Mouse (Mus musculus) hindbrain, embryonic 11.5 days (tissue): ENCODE results near the gene Ccdc188. TPM values are rescaled to one million over a fixed set of nuclear protein-coding genes. Genes with fewer than 3 reads are reported as not detected.

Experiments used
- ATAC-seq: fragments of 200-750 bp; cut with Nextera tagmentation; 2 replicates; pipeline ENCODE4 v1.8.0; 2017; ENCODE audit warnings: mild to moderate bottlenecking, moderate TSS enrichment, moderate library complexity; ENCODE audit not compliant: low FRiP score
- DNase-seq: peaks from one replicate; pipeline ENCODE4 v3.0.0-alpha.2; 2015; ENCODE audit warnings: low spot score
- H3K27ac ChIP-seq: fragments of 300-500 bp; sonication (generic); 2 replicates; pipeline ENCODE4 v1.5.1; 2014; ENCODE audit warnings: mild to moderate bottlenecking, low read depth, low read length
- H3K27me3 ChIP-seq: fragments of 300-500 bp; sonication (generic); 2 replicates; pipeline ENCODE4 v1.6.1; 2014; ENCODE audit warnings: mild to moderate bottlenecking, low read length, moderate library complexity, mixed read lengths; ENCODE audit not compliant: control insufficient read depth, insufficient read depth
- H3K36me3 ChIP-seq: fragments of 300-500 bp; sonication (generic); 2 replicates; pipeline ENCODE4 v1.6.1; 2014; ENCODE audit warnings: mild to moderate bottlenecking, low read length, moderate library complexity, mixed read lengths; ENCODE audit not compliant: control insufficient read depth, insufficient read depth
- H3K4me1 ChIP-seq: fragments of 300-500 bp; sonication (generic); replicated peaks from 2 replicates; pipeline ENCODE4 v1.6.1; 2014; ENCODE audit warnings: low read length, mixed read lengths; ENCODE audit not compliant: control insufficient read depth, insufficient read depth
- H3K4me2 ChIP-seq: fragments of 300-500 bp; sonication (generic); replicated peaks from 2 replicates; pipeline ENCODE4 v1.6.1; 2014; ENCODE audit warnings: mild to moderate bottlenecking, low read depth, low read length
- H3K4me3 ChIP-seq: fragments of 300-500 bp; sonication (generic); 2 replicates; pipeline ENCODE4 v1.5.1; 2014; ENCODE audit warnings: low read depth, low read length
- H3K9ac ChIP-seq: fragments of 300-500 bp; sonication (generic); 2 replicates; pipeline ENCODE4 v1.6.1; 2014; ENCODE audit warnings: low read depth, low read length
- H3K9me3 ChIP-seq: fragments of 300-500 bp; sonication (generic); 2 replicates; pipeline ENCODE4 v1.6.1; 2016; ENCODE audit warnings: low read length; ENCODE audit not compliant: control insufficient read depth
- WGBS: fragments of 180-500 bp; shearing (Covaris S2); extraction: QIAGEN DNeasy Blood & Tissue Kit; methylation state at CpG from one replicate; pipeline ENCODE4 v1.1.7; 2014; 5-methylcytosine and 5-hydroxymethylcytosine counted together
- polyA plus RNA-seq: library from polyadenylated mRNA; unstranded; fragments of >200 nt; fragmentation: Nextera tagmentation; extraction: Ambion mirVana; gene quantifications from 2 replicates; pipeline ENCODE4 v1.2.1, GENCODE M21; 2014

Gene Ccdc188
- polyA plus RNA-seq, 1 experiment from 2014 or later = not detected

- peaks cover 16% of the 10 kb centered on the region for H3K4me1 ChIP-seq
- WGBS = 46% methylated on average over 10 of the region's 10 CpGs
- H3K9me3 ChIP-seq = no peaks in the 10 kb centered on the region
- no peak overlapping the region for H3K27ac ChIP-seq
- no peaks in the 10 kb centered on the region for H3K27me3 ChIP-seq
- no peak overlapping the region for H3K9ac ChIP-seq
- ATAC-seq = no peak
- peak; percentile 93 for DNase-seq
- no peak overlapping the region for H3K4me3 ChIP-seq
- no peak overlapping the region for H3K4me2 ChIP-seq
- no peaks in the 10 kb centered on the region for H3K36me3 ChIP-seq
These were observed 6.1 kb upstream of the Ccdc188 start for GRCm38 (mm10) chr16:18211417-18212171.

GRCm38 (mm10) chr16:18213689-18214088 lies 4.0 kb upstream of the Ccdc188 start:
- H3K4me2 ChIP-seq = peak overlapping the region; percentile 38
- DNase-seq = peak; percentile 97
- H3K27me3 ChIP-seq = no peaks in the 10 kb centered on the region
- H3K36me3 ChIP-seq = no peaks in the 10 kb centered on the region
- H3K27ac ChIP-seq = peak overlapping the region; percentile 69
- peaks cover 16% of the 10 kb centered on the region for H3K4me1 ChIP-seq
- H3K9me3 ChIP-seq = no peaks in the 10 kb centered on the region
- WGBS = 25% methylated on average over 6 of the region's 6 CpGs
- H3K9ac ChIP-seq = peak overlapping the region; percentile 42; the same call in 1 of the 2 replicates
- peak overlapping the region; percentile 16 for H3K4me3 ChIP-seq
- peak; percentile 94 for ATAC-seq

GRCm38 (mm10) chr16:18214858-18215257 lies 2.8 kb upstream of the Ccdc188 start:
- H3K9ac ChIP-seq = 0 out of 2 replicates have a peak overlapping the region, but pooled peaks have one; percentile 12
- H3K27ac ChIP-seq = peak overlapping the region; percentile 69; the same call in 1 of the 2 replicates
- no peaks in the 10 kb centered on the region for H3K27me3 ChIP-seq
- DNase-seq = no peak
- H3K36me3 ChIP-seq = no peaks in the 10 kb centered on the region
- H3K4me2 ChIP-seq = peak overlapping the region; percentile 38
- no peaks in the 10 kb centered on the region for H3K9me3 ChIP-seq
- H3K4me3 ChIP-seq = peak overlapping the region; percentile 16; the same call in 1 of the 2 replicates
- H3K4me1 ChIP-seq = peaks cover 18% of the 10 kb centered on the region
- ATAC-seq = no peak
- WGBS = 78% methylated on average over 7 of the region's 7 CpGs

- 79% methylated on average over 9 of the region's 9 CpGs for WGBS
- Histone ChIP-seq H3K9me3 (no peaks in the 10 kb centered on the region), H3K4me1 (peaks cover 16% of the 10 kb centered on the region), H3K4me2 (no peak overlapping the region), H3K36me3 (0 out of 2 replicates have a peak, but pooled peaks cover 2% of the 10 kb centered on the region), H3K4me3 (no peak overlapping the region), H3K27ac (no peak overlapping the region), H3K9ac (no peak overlapping the region), H3K27me3 (no peaks in the 10 kb centered on the region)
- ATAC-seq (no peak), DNase-seq (no peak)
These were observed 909 bp downstream of the Ccdc188 start for GRCm38 (mm10) chr16:18218580-18218996.

- Histone ChIP-seq H3K9ac (peak overlapping the region; percentile 16; the same call in 1 of the 2 replicates), H3K27ac (no peak overlapping the region), H3K4me3 (no peak overlapping the region), H3K27me3 (no peaks in the 10 kb centered on the region), H3K36me3 (0 out of 2 replicates have a peak, but pooled peaks cover 6% of the 10 kb centered on the region), H3K9me3 (no peaks in the 10 kb centered on the region), H3K4me2 (no peak overlapping the region), H3K4me1 (peaks cover 7% of the 10 kb centered on the region; the same call in 1 of the 2 replicates)
- ATAC-seq (peak; percentile 47; the same call in 1 of the 2 replicates), DNase-seq (no peak)
- WGBS = 57% methylated on average over 8 of the region's 8 CpGs
These were observed 2.3 kb downstream of the Ccdc188 start for GRCm38 (mm10) chr16:18220001-18220400.

- H3K4me1 ChIP-seq = peaks cover 7% of the 10 kb centered on the region; the same call in 1 of the 2 replicates
- H3K27ac ChIP-seq = no peak overlapping the region
- WGBS = 89% methylated on average over 6 of the region's 6 CpGs
- H3K4me3 ChIP-seq = no peak overlapping the region
- H3K9me3 ChIP-seq = no peaks in the 10 kb centered on the region
- H3K36me3 ChIP-seq = 0 out of 2 replicates have a peak, but pooled peaks cover 9% of the 10 kb centered on the region
- no peak overlapping the region for H3K4me2 ChIP-seq
- no peak overlapping the region for H3K9ac ChIP-seq
- ATAC-seq (no peak), DNase-seq (no peak)
- H3K27me3 ChIP-seq = no peaks in the 10 kb centered on the region
These were observed 3.3 kb downstream of the Ccdc188 start for GRCm38 (mm10) chr16:18220856-18221542.

- H3K4me2 ChIP-seq = no peak overlapping the region
- peaks cover 7% of the 10 kb centered on the region; the same call in 1 of the 2 replicates for H3K4me1 ChIP-seq
- no peak overlapping the region for H3K4me3 ChIP-seq
- H3K27ac ChIP-seq = no peak overlapping the region
- ATAC-seq (no peak), DNase-seq (no peak)
- 69% methylated on average over 11 of the region's 11 CpGs for WGBS
- no peak overlapping the region for H3K9ac ChIP-seq
- no peaks in the 10 kb centered on the region for H3K9me3 ChIP-seq
- no peaks in the 10 kb centered on the region for H3K27me3 ChIP-seq
- 0 out of 2 replicates have a peak, but pooled peaks cover 12% of the 10 kb centered on the region for H3K36me3 ChIP-seq
These were observed 3.8 kb downstream of the Ccdc188 start for GRCm38 (mm10) chr16:18221543-18221898.

GRCm38 (mm10) chr16:18222188-18222587 lies 4.5 kb downstream of the Ccdc188 start:
- no peak for ATAC-seq
- no peak for DNase-seq
- Histone ChIP-seq H3K4me3 (no peak overlapping the region), H3K9ac (no peak overlapping the region), H3K4me2 (no peak overlapping the region), H3K36me3 (0 out of 2 replicates have a peak, but pooled peaks cover 12% of the 10 kb centered on the region), H3K27me3 (no peaks in the 10 kb centered on the region), H3K4me1 (peaks cover 7% of the 10 kb centered on the region; the same call in 1 of the 2 replicates), H3K9me3 (no peaks in the 10 kb centered on the region), H3K27ac (no peak overlapping the region)
- WGBS = 84% methylated on average over 11 of the region's 11 CpGs
